Mouse (Mus musculus): ENCODE measurements around the gene Gigyf2.

- TF ChIP-seq CTCF (conservative IDR thresholded peaks at IDR 0.05; ENCODE audit: low read length) (no peak), NANOG (IDR thresholded peaks at IDR 0.05; ENCODE audit: borderline replicate concordance, low read length) (no peak), POU5F1 (IDR thresholded peaks at IDR 0.05; ENCODE audit: borderline replicate concordance, low read length) (no peak)
Measured at GRCm38 (mm10) chr1:87280281-87280680, 46.5 kb upstream of the Gigyf2 start.
